Mouse (Mus musculus) liver, postnatal 0 days (tissue): ENCODE data around the gene Gm3854.

Experiments used
- CTCF ChIP-seq: sonication (generic); IDR thresholded peaks from 2 replicates; pipeline ENCODE4 v1.5.1; 2016; ENCODE audit warnings: antibody characterized with exemption, low read depth
- EP300 ChIP-seq: IDR thresholded peaks from 2 replicates; pipeline ENCODE4 v1.6.1; 2016; ENCODE audit warnings: antibody characterized with exemption, low read depth, mild to moderate bottlenecking

- TF ChIP-seq CTCF = no peak
- TF ChIP-seq EP300 = no peak
Measured at GRCm38 (mm10) chr7:6339865-6340264, 3.7 kb upstream of the Gm3854 start.
